Mouse (Mus musculus) forebrain, embryonic 12.5 days (tissue): ENCODE measurements at regions not wholly inside any gene's neighbourhood (a gene's known extent, or its start where the extent isn't known, plus 50 kb on each side); places are given as distances from the start of the nearest gene placed in this dataset.

Experiments
- ATAC-seq: fragments of 200-750 bp; cut with Nextera tagmentation; 2 replicates; pipeline ENCODE4 v1.8.0; 2017; ENCODE audit warnings: moderate TSS enrichment; ENCODE audit not compliant: low FRiP score
- H3K27ac ChIP-seq: fragments of 300-500 bp; sonication (generic); 2 replicates; pipeline ENCODE4 v1.5.1; 2016; ENCODE audit warnings: mild to moderate bottlenecking
- H3K27me3 ChIP-seq: fragments of 300-500 bp; sonication (generic); 2 replicates; pipeline ENCODE4 v1.6.1; 2016; ENCODE audit warnings: mild to moderate bottlenecking
- H3K36me3 ChIP-seq: fragments of 300-500 bp; sonication (generic); replicated peaks from 2 replicates; pipeline ENCODE4 v1.6.1; 2016; ENCODE audit warnings: mild to moderate bottlenecking
- H3K4me1 ChIP-seq: fragments of 300-500 bp; sonication (generic); 2 replicates; pipeline ENCODE4 v1.6.1; 2016
- H3K4me2 ChIP-seq: fragments of 300-500 bp; sonication (generic); 2 replicates; pipeline ENCODE4 v1.6.1; 2016; ENCODE audit warnings: mild to moderate bottlenecking, moderate library complexity
- H3K4me3 ChIP-seq: fragments of 300-500 bp; sonication (generic); replicated peaks from 2 replicates; pipeline ENCODE4 v1.5.1; 2016; ENCODE audit warnings: mild to moderate bottlenecking
- H3K9ac ChIP-seq: fragments of 300-500 bp; sonication (generic); 2 replicates; pipeline ENCODE4 v1.6.1; 2016; ENCODE audit warnings: mild to moderate bottlenecking
- H3K9me3 ChIP-seq: fragments of 300-500 bp; sonication (generic); 2 replicates; pipeline ENCODE4 v1.6.1; 2016
- WGBS: fragments of 180-500 bp; shearing (Covaris S2); methylation state at CpG from one replicate; pipeline ENCODE4 v1.1.7; 2016; 5-methylcytosine and 5-hydroxymethylcytosine counted together

GRCm38 (mm10) chr10:117430224-117430884 is 50.5 kb upstream of the Cpsf6 start:
- H3K9me3 ChIP-seq = no peaks in the 10 kb centered on the region
- no peaks in the 10 kb centered on the region for H3K36me3 ChIP-seq
- H3K27ac ChIP-seq = no peak overlapping the region
- no peak overlapping the region for H3K9ac ChIP-seq
- H3K4me3 ChIP-seq = no peak overlapping the region
- WGBS = 82% methylated on average over 5 of the region's 5 CpGs
- H3K27me3 ChIP-seq = peaks cover 14% of the 10 kb centered on the region
- no peak for ATAC-seq
- H3K4me2 ChIP-seq = no peak overlapping the region
- peaks cover 18% of the 10 kb centered on the region for H3K4me1 ChIP-seq

GRCm38 (mm10) chr10:117429459-117430183 is 49.8 kb upstream of the Cpsf6 start:
- WGBS = 92% methylated on average over 19 of the region's 19 CpGs
- H3K4me2 ChIP-seq = no peak overlapping the region
- peaks cover 12% of the 10 kb centered on the region for H3K4me1 ChIP-seq
- H3K4me3 ChIP-seq = no peak overlapping the region
- ATAC-seq = no peak
- no peak overlapping the region for H3K9ac ChIP-seq
- peaks cover 14% of the 10 kb centered on the region for H3K27me3 ChIP-seq
- no peaks in the 10 kb centered on the region for H3K9me3 ChIP-seq
- H3K27ac ChIP-seq = no peak overlapping the region
- no peaks in the 10 kb centered on the region for H3K36me3 ChIP-seq
